Mouse (Mus musculus) embryonic facial prominence, embryonic 13.5 days (tissue): Measurements from ENCODE around the gene Olfr1045. TPM values are rescaled to one million over a fixed set of nuclear protein-coding genes. Genes with fewer than 3 reads are reported as not detected.

Source experiments
- polyA plus RNA-seq: library from polyadenylated mRNA; unstranded; fragments of >200 nt; fragmentation: Nextera tagmentation; extraction: Ambion mirVana; gene quantifications from 2 replicates; pipeline ENCODE4 v1.2.1, GENCODE M21; 2015

Olfr1045 gene
- polyA plus RNA-seq, 1 experiment from 2014 or later = not detected

Other genes with a start within 250 kb of the Olfr1045 start
- not detected in 2 replicates for gene Olfr1029, start 229.1 kb downstream of the Olfr1045 start, polyA plus RNA-seq
- not detected in 2 replicates for gene Olfr1030, start 223.7 kb downstream of the Olfr1045 start, polyA plus RNA-seq
- gene Olfr1031, start 212.7 kb downstream of the Olfr1045 start, polyA plus RNA-seq = not detected in 2 replicates
- gene Olfr1032, start 197.5 kb downstream of the Olfr1045 start, polyA plus RNA-seq = not detected in 2 replicates
- 0.41 and 0.43 TPM in 2 replicates for gene Olfr1033, start 182.4 kb downstream of the Olfr1045 start, polyA plus RNA-seq
- gene Olfr1034, start 157.1 kb downstream of the Olfr1045 start, polyA plus RNA-seq = not detected in 2 replicates
- gene Olfr1036, start 129.0 kb downstream of the Olfr1045 start, polyA plus RNA-seq = 0.06 TPM in 1 of 2 replicates, not detected in the other
- gene Olfr1037, start 115.6 kb downstream of the Olfr1045 start, polyA plus RNA-seq = not detected in 2 replicates
- gene Olfr1039, start 67.1 kb downstream of the Olfr1045 start, polyA plus RNA-seq = 0.08 TPM in 1 of 2 replicates, not detected in the other
- gene Olfr1040, start 56.3 kb downstream of the Olfr1045 start, polyA plus RNA-seq = not detected in 2 replicates
- gene Olfr1042, start 41.2 kb downstream of the Olfr1045 start, polyA plus RNA-seq = not detected in 2 replicates
- gene Olfr1043, start 35.5 kb downstream of the Olfr1045 start, polyA plus RNA-seq = 0.18 TPM in 1 of 2 replicates, not detected in the other
- not detected in 2 replicates for gene Olfr1044, start 25.2 kb downstream of the Olfr1045 start, polyA plus RNA-seq
- not detected in 2 replicates for gene Olfr52, start 17.3 kb downstream of the Olfr1045 start, polyA plus RNA-seq
- gene Olfr1046, start 16.3 kb upstream of the Olfr1045 start, polyA plus RNA-seq = not detected in 2 replicates
- gene Olfr1047, start 28.4 kb upstream of the Olfr1045 start, polyA plus RNA-seq = not detected in 2 replicates
- not detected in 2 replicates for gene Olfr1048, start 37.3 kb upstream of the Olfr1045 start, polyA plus RNA-seq
- gene Olfr1049, start 55.3 kb upstream of the Olfr1045 start, polyA plus RNA-seq = not detected in 2 replicates
- not detected in 2 replicates for gene Olfr1051, start 76.1 kb upstream of the Olfr1045 start, polyA plus RNA-seq
- gene Olfr1052, start 89.4 kb upstream of the Olfr1045 start, polyA plus RNA-seq = not detected in 2 replicates
- not detected in 2 replicates for gene Olfr1053, start 112.3 kb upstream of the Olfr1045 start, polyA plus RNA-seq
- not detected in 2 replicates for gene Olfr1054, start 132.4 kb upstream of the Olfr1045 start, polyA plus RNA-seq
- gene Olfr1055, start 147.3 kb upstream of the Olfr1045 start, polyA plus RNA-seq = not detected in 2 replicates
- gene Olfr1056, start 159.5 kb upstream of the Olfr1045 start, polyA plus RNA-seq = not detected in 2 replicates
- gene Olfr1057, start 175.4 kb upstream of the Olfr1045 start, polyA plus RNA-seq = not detected in 2 replicates
- gene Olfr1058, start 185.6 kb upstream of the Olfr1045 start, polyA plus RNA-seq = 0.30 TPM in 1 of 2 replicates, not detected in the other
- gene Olfr1061, start 211.0 kb upstream of the Olfr1045 start, polyA plus RNA-seq = not detected in 2 replicates
- not detected in 2 replicates for gene Olfr1062, start 223.7 kb upstream of the Olfr1045 start, polyA plus RNA-seq
- not detected in 2 replicates for gene Olfr1065, start 247.6 kb upstream of the Olfr1045 start, polyA plus RNA-seq